Mouse (Mus musculus) kidney, postnatal 14 days (tissue): ENCODE data around the gene Olfr1197.

Experiments used
- DNase-seq: peaks from one replicate; pipeline ENCODE4 v3.0.0; 2022; ENCODE audit warnings: mixed read lengths

Olfr1197 gene

DNA sequence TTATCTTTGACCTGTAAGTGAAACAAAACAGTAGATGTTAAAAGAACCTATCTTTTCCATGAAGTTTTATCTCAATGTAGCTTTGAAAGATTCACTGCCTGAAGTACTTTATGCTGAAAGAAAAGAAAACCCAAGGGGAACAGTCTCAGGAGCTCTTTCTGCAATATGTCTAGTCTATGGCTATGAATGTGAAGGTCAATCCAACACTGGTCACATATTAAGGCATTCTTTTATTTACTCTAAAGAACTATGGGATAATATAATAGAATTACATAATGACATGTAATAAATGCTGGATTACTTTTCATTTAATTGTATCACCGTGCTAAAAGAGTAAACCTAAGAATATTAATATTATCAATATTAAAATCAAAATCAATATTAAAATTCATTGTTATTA lies at the start of gene Olfr1197:
Gene Olfr1197 (minus strand): TSS at position 101 of the 400 bp plus-strand sequence.
- DNase-seq = no peak

DNA sequence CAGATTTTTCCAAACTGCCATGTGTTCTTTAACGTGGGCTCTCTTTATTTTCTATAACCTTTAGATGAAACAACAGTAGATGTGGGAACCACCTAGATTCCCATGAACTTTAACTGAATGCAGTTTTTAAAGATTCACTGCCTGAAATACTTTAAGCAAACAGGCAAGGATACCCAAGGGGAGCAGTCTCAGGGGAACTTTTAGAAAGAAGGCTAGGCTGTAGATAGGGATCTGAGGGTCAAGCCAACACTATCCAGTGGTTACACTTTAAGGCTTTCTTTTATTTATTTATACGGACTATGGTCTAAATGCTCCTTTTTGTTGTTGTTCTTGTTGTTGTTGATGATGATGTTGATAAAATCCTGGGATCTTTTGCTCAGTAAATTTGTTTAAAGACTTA lies 38.2 kb upstream of the Olfr1197 start, which contains the start of gene Olfr1200:
Gene Olfr1200 (minus strand): TSS at position 101 of the 400 bp plus-strand sequence.
- DNase-seq = no peak

DNA sequence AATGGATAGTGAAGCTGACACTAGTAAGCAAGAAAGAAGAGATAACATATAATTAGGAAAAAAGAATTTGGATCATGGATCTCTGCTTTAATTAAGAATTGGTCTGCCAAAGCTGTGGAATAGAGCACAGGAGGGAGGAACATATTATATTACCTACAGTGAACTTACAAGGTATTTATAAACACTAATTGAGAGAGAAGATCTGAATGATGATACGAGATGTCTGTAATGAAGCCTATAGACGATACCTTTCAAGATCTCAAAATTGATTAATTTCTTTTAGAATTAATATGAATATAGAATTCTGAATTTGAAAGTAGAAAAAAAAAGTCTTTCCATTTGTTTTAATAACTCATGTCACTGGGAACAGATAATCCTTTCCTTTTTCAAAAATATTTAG lies 28.2 kb upstream of the Olfr1197 start, which contains the start of gene Olfr1199:
Gene Olfr1199 (minus strand): TSS at position 101 of the 400 bp plus-strand sequence.
- DNase-seq = no peak

DNA sequence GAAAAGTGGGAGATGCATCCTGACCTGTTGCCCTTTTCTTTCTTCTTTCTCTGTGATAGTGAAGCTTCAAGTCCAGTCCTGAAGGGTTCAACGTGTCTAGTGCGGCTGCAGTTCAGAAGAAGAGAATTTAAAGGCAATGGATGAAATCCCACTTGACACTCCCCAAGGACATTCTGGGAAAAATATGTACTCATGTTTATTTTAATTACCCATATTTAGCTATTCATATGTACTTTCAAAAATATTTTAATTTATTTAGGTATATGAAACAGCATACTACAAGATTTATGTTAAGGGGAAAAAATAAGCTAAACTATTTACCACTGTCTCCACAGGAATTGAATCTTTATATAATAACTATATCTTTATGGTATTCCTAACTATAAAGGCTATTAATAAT lies 19.1 kb upstream of the Olfr1197 start, which contains the start of gene Olfr1198:
Gene Olfr1198 (minus strand): TSS at position 101 of the 400 bp plus-strand sequence.
- DNase-seq = no peak

DNA sequence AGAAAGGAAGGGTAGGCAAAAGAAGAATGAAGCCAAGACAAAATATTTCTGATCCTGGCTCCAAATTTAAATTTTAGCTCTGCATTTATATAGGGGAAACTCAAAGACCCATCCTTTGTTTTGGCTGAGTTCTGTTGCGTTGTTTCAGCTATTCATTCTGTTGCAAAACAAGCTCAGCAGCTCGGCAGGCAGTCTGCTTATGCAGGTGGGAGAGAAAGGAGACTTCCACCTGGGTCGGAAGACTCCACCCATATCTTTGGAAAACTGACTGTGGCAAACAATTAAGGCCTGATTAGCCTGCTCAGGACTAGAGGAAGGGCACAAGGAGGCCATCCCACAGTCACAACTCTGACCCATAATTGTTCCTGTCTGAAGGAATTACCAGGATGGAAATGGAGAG lies 11.2 kb upstream of the Olfr1197 start:
- DNase-seq = no peak

DNA sequence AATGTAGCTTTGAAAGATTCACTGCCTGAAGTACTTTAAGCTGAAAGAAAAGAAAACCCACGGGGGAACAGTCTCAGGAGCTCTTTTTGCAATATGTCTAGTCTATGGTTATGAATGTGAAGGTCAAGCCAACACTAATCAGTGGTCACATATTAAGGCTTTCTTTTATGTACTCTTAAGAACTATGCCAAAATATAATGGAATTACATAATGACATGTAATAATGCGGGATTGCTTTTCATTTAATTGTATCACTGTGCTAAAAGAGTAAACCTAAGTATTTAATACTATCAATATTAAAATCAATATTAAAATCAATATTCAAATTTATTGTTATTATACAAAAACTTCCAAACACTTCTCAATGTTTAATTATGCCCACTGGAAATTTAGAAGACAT lies 27.7 kb downstream of the Olfr1197 start, which contains the start of gene Olfr1196:
Gene Olfr1196 (minus strand): TSS at position 101 of the 400 bp plus-strand sequence.
- no peak for DNase-seq

DNA sequence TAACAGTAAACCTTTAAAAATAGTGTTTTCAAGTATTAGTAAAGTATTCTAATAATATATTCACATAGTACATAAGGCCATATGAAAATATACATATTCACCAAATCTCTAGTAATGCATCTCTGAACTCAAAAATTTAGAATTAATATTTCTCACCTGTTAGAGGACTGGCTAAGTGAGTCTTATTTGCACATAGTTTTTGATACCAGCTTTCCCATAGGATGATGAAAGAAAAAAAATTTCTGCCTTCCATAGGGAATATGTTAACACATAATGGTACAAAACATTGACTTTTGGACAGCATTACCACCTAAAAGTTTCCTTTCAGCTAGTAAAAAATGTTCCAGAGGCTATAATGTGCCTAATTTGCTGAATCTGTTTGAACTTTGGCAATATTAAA lies 43.1 kb downstream of the Olfr1197 start, which contains the start of gene Olfr1195:
Gene Olfr1195 (minus strand): TSS at position 101 of the 400 bp plus-strand sequence.
- DNase-seq = no peak
